Mouse (Mus musculus) forebrain, postnatal 0 days (tissue): ENCODE measurements around the gene Ttc29. TPM values are rescaled to one million over a fixed set of nuclear protein-coding genes. Genes with fewer than 3 reads are reported as not detected.
A peak's percentile ranks its signal among the peaks of the same experiment; 100 is the strongest.

Source experiments
- ATAC-seq: fragments of 200-750 bp; cut with Nextera tagmentation; 2 replicates; pipeline ENCODE4 v1.8.0; 2017; ENCODE audit warnings: mild to moderate bottlenecking, moderate library complexity
- DNase-seq: peaks from one replicate; pipeline ENCODE4 v3.0.0-alpha.2; 2015
- H3K27ac ChIP-seq: fragments of 300-500 bp; sonication (generic); 2 replicates; pipeline ENCODE4 v1.5.1; 2014; ENCODE audit warnings: low read depth, mild to moderate bottlenecking, antibody characterized with exemption, low read length, moderate library complexity, mixed read lengths
- H3K27me3 ChIP-seq: fragments of 300-500 bp; sonication (generic); 2 replicates; pipeline ENCODE4 v1.6.1; 2014; ENCODE audit warnings: mild to moderate bottlenecking, low read length, mixed read lengths; ENCODE audit not compliant: insufficient read depth
- H3K36me3 ChIP-seq: fragments of 300-500 bp; sonication (generic); 2 replicates; pipeline ENCODE4 v1.6.1; 2014; ENCODE audit warnings: mild to moderate bottlenecking, moderate library complexity; ENCODE audit not compliant: insufficient read depth
- H3K4me1 ChIP-seq: fragments of 300-500 bp; sonication (generic); 2 replicates; pipeline ENCODE4 v1.6.1; 2014; ENCODE audit warnings: antibody characterized with exemption; ENCODE audit not compliant: insufficient read depth
- H3K4me2 ChIP-seq: fragments of 300-500 bp; sonication (generic); 2 replicates; pipeline ENCODE4 v1.6.1; 2014; ENCODE audit warnings: low read depth, mild to moderate bottlenecking, moderate library complexity
- H3K4me3 ChIP-seq: fragments of 300-500 bp; sonication (generic); 2 replicates; pipeline ENCODE4 v1.5.1; 2014; ENCODE audit warnings: low read depth, low read length, mixed read lengths
- H3K9ac ChIP-seq: fragments of 300-500 bp; sonication (generic); 2 replicates; pipeline ENCODE4 v1.6.1; 2014; ENCODE audit warnings: mild to moderate bottlenecking
- H3K9me3 ChIP-seq: fragments of 300-500 bp; sonication (generic); 2 replicates; pipeline ENCODE4 v1.6.1; 2016; ENCODE audit warnings: low read length
- CTCF ChIP-seq: sonication (generic); IDR thresholded peaks from 2 replicates; pipeline ENCODE4 v1.5.1; 2016; ENCODE audit warnings: antibody characterized with exemption, control low read depth, low read depth
- WGBS: fragments of 180-500 bp; shearing (Covaris S2); extraction: QIAGEN DNeasy Blood & Tissue Kit; methylation state at CpG from one replicate; pipeline ENCODE4 v1.1.7; 2014; 5-methylcytosine and 5-hydroxymethylcytosine counted together
- polyA plus RNA-seq: library from polyadenylated mRNA; unstranded; fragments of >200 nt; fragmentation: Nextera tagmentation; extraction: Ambion mirVana; gene quantifications from 2 replicates; pipeline ENCODE4 v1.2.1, GENCODE M21; 2015
- total RNA-seq: library from RNA; depleted of rRNA; stranded (reverse); fragments of >200 nt; gene quantifications from 2 replicates; pipeline ENCODE4 v1.2.3, GENCODE M21; 2014

Gene Ttc29
- total and polyA plus RNA-seq, 2 experiments from 2014 or later = 1.1 to 1.5 TPM

GRCm38 (mm10) chr8:78303579-78303978 lies 90.5 kb downstream of the Ttc29 start:
- no peak for DNase-seq
- H3K27me3 ChIP-seq = no peaks in the 10 kb centered on the region
- WGBS = 34% methylated on average over 7 of the region's 7 CpGs
- no peak overlapping the region for H3K9ac ChIP-seq
- H3K27ac ChIP-seq = no peak overlapping the region
- no peak overlapping the region for H3K4me2 ChIP-seq
- no peaks in the 10 kb centered on the region for H3K9me3 ChIP-seq
- TF ChIP-seq CTCF = no peak
- no peak overlapping the region for H3K4me3 ChIP-seq
- no peak for ATAC-seq
- no peaks in the 10 kb centered on the region for H3K36me3 ChIP-seq
- H3K4me1 ChIP-seq = no peaks in the 10 kb centered on the region

- H3K4me1 ChIP-seq = no peaks in the 10 kb centered on the region
- no peak overlapping the region for H3K4me2 ChIP-seq
- ATAC-seq = peak; percentile 70
- no peaks in the 10 kb centered on the region for H3K27me3 ChIP-seq
- H3K36me3 ChIP-seq = no peaks in the 10 kb centered on the region
- H3K9me3 ChIP-seq = peaks cover under 1% of the 10 kb centered on the region; the same call in 1 of the 2 replicates
- no peak overlapping the region for H3K27ac ChIP-seq
- H3K4me3 ChIP-seq = no peak overlapping the region
- TF ChIP-seq CTCF = no peak
- DNase-seq = peak; percentile 35
- no peak overlapping the region for H3K9ac ChIP-seq
- 43% methylated on average over 10 of the region's 10 CpGs for WGBS
Measured at GRCm38 (mm10) chr8:78306604-78307003, 93.5 kb downstream of the Ttc29 start.

GRCm38 (mm10) chr8:78307131-78307530 lies 94.0 kb downstream of the Ttc29 start:
- no peak overlapping the region for H3K4me2 ChIP-seq
- DNase-seq (no peak), ATAC-seq (peak; percentile 29; the same call in 1 of the 2 replicates)
- no peak overlapping the region for H3K9ac ChIP-seq
- 68% methylated on average over 4 of the region's 4 CpGs for WGBS
- no peaks in the 10 kb centered on the region for H3K36me3 ChIP-seq
- no peak for TF ChIP-seq CTCF
- H3K27me3 ChIP-seq = no peaks in the 10 kb centered on the region
- H3K4me3 ChIP-seq = no peak overlapping the region
- peaks cover 5% of the 10 kb centered on the region; the same call in 1 of the 2 replicates for H3K9me3 ChIP-seq
- H3K27ac ChIP-seq = no peak overlapping the region
- no peaks in the 10 kb centered on the region for H3K4me1 ChIP-seq

DNA sequence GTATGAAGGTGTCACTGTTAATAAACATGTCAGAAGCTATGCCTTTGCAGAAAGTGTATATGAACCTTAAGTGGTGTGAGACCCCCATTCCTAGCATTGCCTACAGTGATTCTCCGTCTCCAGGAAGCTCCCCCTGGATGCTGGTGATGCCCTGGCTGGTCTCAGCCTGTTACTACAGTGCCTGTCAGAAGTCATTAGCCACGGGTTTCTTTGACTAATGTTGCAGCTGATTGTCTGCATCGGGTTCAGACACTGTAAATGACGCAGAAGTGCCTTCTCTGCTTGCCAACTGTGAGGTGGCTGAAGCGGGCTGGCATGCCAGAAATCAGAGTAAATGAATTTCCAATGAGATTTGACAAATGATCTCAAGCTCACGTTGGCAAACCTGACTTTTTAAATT lies 96.4 kb downstream of the Ttc29 start:
- WGBS = 53% methylated on average over 6 of the region's 6 CpGs
- Histone ChIP-seq H3K4me3 (no peak overlapping the region), H3K36me3 (no peaks in the 10 kb centered on the region), H3K4me2 (no peak overlapping the region), H3K27ac (no peak overlapping the region), H3K9me3 (peaks cover 5% of the 10 kb centered on the region; the same call in 1 of the 2 replicates), H3K27me3 (no peaks in the 10 kb centered on the region), H3K9ac (no peak overlapping the region), H3K4me1 (no peaks in the 10 kb centered on the region)
- no peak for ATAC-seq
- TF ChIP-seq CTCF = no peak
- DNase-seq = no peak

GRCm38 (mm10) chr8:78315576-78315975 lies 102.5 kb downstream of the Ttc29 start:
- ATAC-seq (no peak), DNase-seq (no peak)
- H3K27ac ChIP-seq = no peak overlapping the region
- H3K4me2 ChIP-seq = no peak overlapping the region
- H3K4me1 ChIP-seq = no peaks in the 10 kb centered on the region
- H3K9me3 ChIP-seq = peaks cover 5% of the 10 kb centered on the region; the same call in 1 of the 2 replicates
- H3K9ac ChIP-seq = no peak overlapping the region
- no peak overlapping the region for H3K4me3 ChIP-seq
- no peak for TF ChIP-seq CTCF
- no peaks in the 10 kb centered on the region for H3K36me3 ChIP-seq
- H3K27me3 ChIP-seq = no peaks in the 10 kb centered on the region
- WGBS = 57% methylated on average over 9 of the region's 9 CpGs

GRCm38 (mm10) chr8:78317666-78318065 lies 104.6 kb downstream of the Ttc29 start:
- no peaks in the 10 kb centered on the region for H3K4me1 ChIP-seq
- WGBS = 93% methylated on average over 2 of the region's 2 CpGs
- TF ChIP-seq CTCF = no peak
- no peaks in the 10 kb centered on the region for H3K9me3 ChIP-seq
- DNase-seq (no peak), ATAC-seq (no peak)
- H3K4me3 ChIP-seq = no peak overlapping the region
- H3K27me3 ChIP-seq = no peaks in the 10 kb centered on the region
- no peaks in the 10 kb centered on the region for H3K36me3 ChIP-seq
- H3K27ac ChIP-seq = no peak overlapping the region
- H3K9ac ChIP-seq = no peak overlapping the region
- no peak overlapping the region for H3K4me2 ChIP-seq

DNA sequence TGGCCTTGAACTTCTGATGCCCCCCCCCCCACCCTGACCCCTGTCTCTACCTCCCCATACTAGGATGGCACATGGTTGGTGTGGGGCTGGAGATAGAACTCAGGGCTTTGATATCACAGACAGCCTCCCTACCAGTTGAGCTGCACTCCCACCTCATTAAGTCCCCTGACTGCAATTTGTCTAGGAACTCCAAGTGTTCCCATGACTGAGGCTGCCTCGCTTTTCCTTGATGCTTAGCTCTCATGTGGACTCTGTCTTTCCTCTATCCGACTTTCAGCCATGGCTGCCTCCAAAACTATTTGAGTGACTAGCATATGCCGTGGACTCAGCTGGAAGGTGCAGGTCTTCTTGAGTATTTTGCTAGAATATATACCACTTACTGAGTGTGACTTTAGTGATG lies 110.3 kb downstream of the Ttc29 start:
- ATAC-seq (no peak), DNase-seq (no peak)
- Histone ChIP-seq H3K4me1 (no peaks in the 10 kb centered on the region), H3K9me3 (no peaks in the 10 kb centered on the region), H3K27me3 (no peaks in the 10 kb centered on the region), H3K27ac (no peak overlapping the region), H3K9ac (no peak overlapping the region), H3K4me3 (no peak overlapping the region), H3K4me2 (no peak overlapping the region), H3K36me3 (no peaks in the 10 kb centered on the region)
- TF ChIP-seq CTCF = no peak
- WGBS = 84% methylated on average over 3 of the region's 3 CpGs
